ENCODE assay signal across 15 mouse cellular contexts in genomic region chr4:116657971-116658370, GRCm38 (mm10).
"Had no signal": no experiment of that assay in that cellular context is flagged by ENCODE, and none has a peak within 500 bp of the region (broad histone marks: within the 10 kb centered on the region; RNA-seq: fewer than 3 reads in every experiment).

No protein-coding gene starts in this region.

- ATAC-seq: hindbrain, embryonic 16.5 days; intestine, embryonic 16.5 days; liver, embryonic 12.5 days; lung, postnatal 0 days had no signal

- H3K4me2 ChIP-seq: limb, embryonic 13.5 days; liver, embryonic 12.5 days; lung, embryonic 14.5 days had no signal

- H3K27me3 ChIP-seq: limb, embryonic 13.5 days; liver, embryonic 12.5 days had no signal

- H3K9me3 ChIP-seq: limb, embryonic 10.5 days; limb, embryonic 13.5 days; liver, embryonic 12.5 days had no signal

- H3K4me3 ChIP-seq: layer of hippocampus, adult 2 months; limb, embryonic 10.5 days; limb, embryonic 13.5 days; liver, embryonic 12.5 days had no signal

- H3K4me1 ChIP-seq: limb, embryonic 13.5 days had no signal

- H3K27ac ChIP-seq: layer of hippocampus, adult 2 months; limb, embryonic 10.5 days; limb, embryonic 13.5 days; liver, embryonic 12.5 days; macrophage; stomach, postnatal 0 days had no signal

- H3K9ac ChIP-seq: limb, embryonic 13.5 days; liver, embryonic 12.5 days; lung, embryonic 14.5 days had no signal

- H3K36me3 ChIP-seq: limb, embryonic 10.5 days; limb, embryonic 13.5 days; liver, embryonic 12.5 days had no signal

- DNase-seq: layer of hippocampus, adult 9-11 months; liver; lung, embryonic 14.5 days; midbrain, embryonic 14.5 days; thymus, adult 18-20 months; thymus, postnatal 36 days had no signal
